Mouse (Mus musculus) liver, adult 2 months (tissue): Measurements from ENCODE around the gene Utp18.
"Not testable (repeated sequence)": the region's sequence is repeated elsewhere in the genome, so short reads cannot be mapped to it uniquely, and the experiment has no call there.

Source experiments
- CTCF ChIP-seq: fragments of 200-500 bp; IDR thresholded peaks from 2 replicates; pipeline ENCODE4 v1.5.1; 2011; ENCODE audit warnings: low read depth, low read length, control low read depth
- POLR2A ChIP-seq: fragments of 200-500 bp; IDR thresholded peaks from 2 replicates; pipeline ENCODE4 v1.6.1; 2011; ENCODE audit warnings: low read length, control low read depth; ENCODE audit not compliant: insufficient read depth; ENCODE audit errors: extremely low read depth

GRCm38 (mm10) chr11:93915019-93915418 is 29.5 kb upstream of the Utp18 start:
- TF ChIP-seq POLR2A, CTCF: not testable (repeated sequence)
